Mouse (Mus musculus) testis, adult 2 months (tissue): ENCODE results near the gene Chd2. TPM values are rescaled to one million over a fixed set of nuclear protein-coding genes. Genes with fewer than 3 reads are reported as not detected.
"Not testable (repeated sequence)": the region's sequence is repeated elsewhere in the genome, so short reads cannot be mapped to it uniquely, and the experiment has no call there.

ENCODE experiments used
- H3K27ac ChIP-seq: fragments of 200-500 bp; 2 replicates; pipeline ENCODE4 v1.5.1; 2012; ENCODE audit warnings: low read depth, low read length; ENCODE audit not compliant: control insufficient read depth, insufficient read depth
- H3K27me3 ChIP-seq: fragments of 200-500 bp; 2 replicates; pipeline ENCODE4 v1.6.1; 2012; ENCODE audit warnings: mild to moderate bottlenecking, low read length, moderate library complexity; ENCODE audit not compliant: control insufficient read depth, insufficient read depth
- H3K36me3 ChIP-seq: fragments of 200-500 bp; 2 replicates; pipeline ENCODE4 v1.6.1; 2012; ENCODE audit warnings: mild to moderate bottlenecking, low read length; ENCODE audit not compliant: control insufficient read depth, insufficient read depth
- H3K4me1 ChIP-seq: fragments of 200-500 bp; 2 replicates; pipeline ENCODE4 v1.6.1; 2012; ENCODE audit warnings: low read length; ENCODE audit not compliant: control insufficient read depth, insufficient read depth
- H3K4me3 ChIP-seq: fragments of 200-500 bp; 2 replicates; pipeline ENCODE4 v1.5.1; 2012; ENCODE audit warnings: low read depth, mild to moderate bottlenecking, low read length, moderate library complexity, mixed read lengths; ENCODE audit not compliant: control insufficient read depth
- CTCF ChIP-seq: fragments of 200-500 bp; IDR thresholded peaks from 2 replicates; pipeline ENCODE4 v1.5.1; 2012; ENCODE audit warnings: low read depth, mild to moderate bottlenecking, inconsistent platforms, low read length, moderate library complexity; ENCODE audit not compliant: control insufficient read depth, insufficient read depth, insufficient replicate concordance
- POLR2A ChIP-seq: fragments of 200-500 bp; IDR thresholded peaks from 2 replicates; pipeline ENCODE4 v1.6.1; 2012; ENCODE audit warnings: low read depth, mild to moderate bottlenecking, inconsistent platforms, low read length, moderate library complexity; ENCODE audit not compliant: control insufficient read depth
- polyA plus RNA-seq: library from polyadenylated mRNA; depleted of rRNA; stranded (reverse); fragments of >200 nt; gene quantifications from 2 replicates; pipeline ENCODE4 v1.2.3, GENCODE M21; 2012

The Chd2 gene
- polyA plus RNA-seq, 1 experiment, result 20.6 TPM

DNA sequence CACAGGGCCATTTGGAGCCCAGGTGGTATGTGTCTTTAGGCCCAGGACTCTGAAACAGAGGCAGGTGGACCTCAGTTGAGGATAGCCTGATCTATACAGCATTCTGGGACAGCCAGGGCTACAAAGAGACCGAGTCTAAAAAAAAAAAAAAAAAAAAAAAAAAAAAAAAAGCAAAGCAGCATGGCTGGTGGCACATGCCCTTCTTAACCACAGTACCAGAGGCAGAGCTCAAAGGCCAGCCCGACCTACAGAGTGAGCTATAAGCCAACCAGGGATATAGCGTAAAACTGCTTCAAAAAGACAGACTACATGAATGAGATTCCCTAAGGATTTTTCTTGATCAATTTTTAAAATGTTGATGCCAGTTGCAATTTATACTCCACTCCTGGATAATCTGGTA lies 9.5 kb downstream of the Chd2 start:
- peak overlapping the region; percentile 89; the same call in 1 of the 2 replicates for H3K27ac ChIP-seq
- TF ChIP-seq CTCF (no peak), POLR2A (no peak)
- no peaks in the 10 kb centered on the region for H3K36me3 ChIP-seq

DNA sequence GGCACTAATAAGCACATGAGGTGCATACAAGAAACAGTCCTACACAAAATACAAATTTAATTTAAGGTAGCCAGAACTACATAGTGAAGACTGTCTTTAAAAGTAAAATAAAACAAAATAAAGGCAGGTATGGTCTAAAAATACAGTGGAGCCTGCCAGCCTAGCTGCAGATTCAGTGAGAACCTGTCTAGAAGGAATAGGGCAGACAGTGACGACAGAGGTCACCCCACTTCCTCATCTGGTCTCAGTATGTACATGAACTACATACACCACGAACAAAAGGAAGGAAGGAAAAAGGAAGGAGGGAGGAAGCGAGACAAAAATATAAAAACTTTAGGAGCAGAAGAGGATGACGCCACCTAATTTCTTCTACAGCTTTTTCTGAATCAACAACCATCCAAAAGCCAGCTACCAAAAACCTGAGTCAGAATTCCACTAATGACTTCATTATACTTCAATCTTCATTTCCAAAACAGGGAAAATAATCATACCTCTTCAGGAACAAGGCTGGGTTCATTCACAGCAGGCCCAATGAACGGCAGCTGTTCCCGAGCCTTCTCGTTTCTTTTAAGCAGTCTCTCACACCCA lies 10.0 kb downstream of the Chd2 start:
- H3K4me3 ChIP-seq, result peak overlapping the region; percentile 13; the same call in 1 of the 2 replicates
- no peaks in the 10 kb centered on the region for H3K36me3 ChIP-seq
- H3K4me1 ChIP-seq, result peaks cover 8% of the 10 kb centered on the region
- no peaks in the 10 kb centered on the region for H3K27me3 ChIP-seq
- no peak for TF ChIP-seq CTCF
- peak overlapping the region; percentile 89 for H3K27ac ChIP-seq

More for the DNA sequence above, 9.5 kb downstream of the Chd2 start:
- Histone ChIP-seq H3K4me1 (peaks cover 8% of the 10 kb centered on the region), H3K4me3 (no peak overlapping the region), H3K27me3 (no peaks in the 10 kb centered on the region)

DNA sequence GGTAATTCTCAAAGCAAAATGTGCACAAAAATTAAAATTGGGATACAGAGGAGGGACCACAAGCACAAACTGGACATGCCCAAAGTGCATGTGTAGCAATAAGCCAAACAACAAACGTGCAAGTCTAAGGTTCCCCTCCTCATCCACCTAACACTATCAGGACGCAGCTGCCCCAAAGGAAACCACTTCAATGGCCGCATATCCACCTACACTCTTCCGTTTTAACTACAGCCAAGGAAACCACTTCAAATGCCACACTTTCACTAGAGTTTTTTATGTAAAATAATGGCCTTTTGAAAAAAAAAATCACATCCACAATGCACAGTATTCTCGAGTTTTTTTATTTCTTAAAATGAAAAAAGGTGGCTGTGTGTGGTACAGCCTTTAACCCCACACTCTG lies 10.8 kb downstream of the Chd2 start:
- H3K27me3 ChIP-seq, result no peaks in the 10 kb centered on the region
- TF ChIP-seq CTCF (no peak), POLR2A (no peak)
- H3K4me3 ChIP-seq, result no peak overlapping the region
- peaks cover 8% of the 10 kb centered on the region for H3K4me1 ChIP-seq
- peak overlapping the region; percentile 85 for H3K27ac ChIP-seq
- H3K36me3 ChIP-seq, result no peaks in the 10 kb centered on the region

DNA sequence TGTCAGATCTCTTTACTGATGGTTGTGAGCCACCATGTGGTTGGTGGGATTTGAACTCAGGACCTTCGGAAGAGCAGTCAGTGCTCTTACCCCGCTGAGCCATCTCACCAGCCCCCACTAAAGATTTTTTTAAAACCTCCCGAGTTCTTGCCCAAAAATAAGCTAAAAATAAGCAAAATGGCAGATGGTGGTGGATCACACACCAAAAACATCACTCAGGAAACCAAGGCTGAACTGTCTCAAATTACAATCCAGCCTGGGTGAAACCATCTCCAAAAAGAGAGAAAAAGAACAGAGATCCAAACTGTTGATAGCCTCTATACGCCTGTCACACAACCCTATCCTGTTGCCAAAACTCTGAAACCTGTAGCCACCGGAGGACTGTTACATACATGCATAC lies 11.5 kb downstream of the Chd2 start:
- Histone ChIP-seq H3K4me3 (no peak overlapping the region), H3K4me1 (peaks cover 8% of the 10 kb centered on the region), H3K27me3 (no peaks in the 10 kb centered on the region), H3K36me3 (no peaks in the 10 kb centered on the region), H3K27ac (no peak overlapping the region)
- TF ChIP-seq CTCF (no peak), POLR2A (no peak)

DNA sequence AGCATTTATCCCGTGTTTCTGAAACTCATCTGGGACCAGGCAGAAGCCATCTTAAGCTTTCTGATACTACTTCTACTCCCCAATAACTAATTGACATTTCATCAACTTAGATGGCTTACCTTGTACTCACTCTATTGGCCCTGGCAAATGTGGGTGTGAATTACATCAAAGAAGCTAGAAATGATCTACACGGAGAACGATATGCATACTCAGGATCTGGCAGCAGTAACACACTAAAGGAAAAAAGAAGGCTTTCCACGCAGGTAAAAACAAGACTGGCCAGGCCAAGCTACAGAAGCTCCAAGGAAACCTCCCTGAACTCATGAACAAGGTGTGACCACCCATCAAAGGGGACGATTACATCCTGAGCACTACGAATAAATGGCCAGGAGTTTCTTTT lies 12.4 kb downstream of the Chd2 start:
- Histone ChIP-seq H3K27ac (no peak overlapping the region), H3K36me3 (no peaks in the 10 kb centered on the region), H3K4me1 (peaks cover 8% of the 10 kb centered on the region), H3K4me3 (no peak overlapping the region), H3K27me3 (no peaks in the 10 kb centered on the region)
- TF ChIP-seq POLR2A, result no peak
- TF ChIP-seq CTCF, result no peak

DNA sequence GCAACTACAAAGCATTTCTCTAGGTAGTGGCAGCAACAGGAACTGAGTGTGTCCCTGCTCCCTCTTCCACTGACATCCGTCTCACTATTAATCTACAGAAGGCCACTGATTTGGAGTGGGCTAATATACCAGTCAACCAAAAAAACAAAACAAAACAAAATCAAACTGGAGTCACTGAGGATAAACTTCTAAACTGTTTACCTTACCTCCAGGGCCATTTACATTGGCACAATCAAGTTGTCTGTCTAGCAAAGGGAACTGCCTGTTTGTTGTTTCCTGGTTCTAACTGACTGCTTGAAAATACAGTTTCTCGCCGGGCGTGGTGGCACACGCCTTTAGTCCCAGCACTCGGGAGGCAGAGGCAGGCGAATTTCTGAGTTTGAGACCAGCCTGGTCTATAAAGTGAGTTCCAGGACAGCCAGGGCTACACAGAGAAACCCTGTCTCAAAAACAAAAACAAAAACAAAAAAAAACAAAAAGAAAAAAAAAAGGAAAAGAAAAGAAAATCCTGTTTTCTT lies 13.2 kb downstream of the Chd2 start:
- H3K27me3 ChIP-seq, H3K36me3 ChIP-seq, H3K27ac ChIP-seq, H3K4me1 ChIP-seq, H3K4me3 ChIP-seq: not testable (repeated sequence)

DNA sequence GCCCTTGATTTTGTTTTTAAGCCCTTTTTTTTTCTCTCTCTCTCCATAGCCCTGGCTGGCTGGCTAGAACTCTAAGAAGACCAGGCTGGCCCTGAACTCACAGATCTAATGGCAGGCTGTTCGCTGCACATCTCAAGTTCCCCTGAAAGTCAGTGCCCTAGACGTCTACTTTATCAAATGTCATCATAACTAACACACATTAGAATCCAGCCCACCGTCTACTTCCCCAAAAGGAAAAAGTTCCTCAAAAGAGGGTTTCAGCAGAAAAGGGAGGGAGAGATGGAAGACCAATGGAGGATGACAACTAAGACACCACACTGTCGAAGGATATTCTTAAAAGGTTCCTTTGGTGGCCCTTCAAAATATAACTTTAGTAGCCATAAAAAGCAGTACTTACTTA lies 14.4 kb downstream of the Chd2 start:
- Histone ChIP-seq H3K36me3 (no peaks in the 10 kb centered on the region), H3K27me3 (no peaks in the 10 kb centered on the region), H3K27ac (no peak overlapping the region), H3K4me1 (peaks cover 6% of the 10 kb centered on the region), H3K4me3 (no peak overlapping the region)
- TF ChIP-seq POLR2A (no peak), CTCF (no peak)

DNA sequence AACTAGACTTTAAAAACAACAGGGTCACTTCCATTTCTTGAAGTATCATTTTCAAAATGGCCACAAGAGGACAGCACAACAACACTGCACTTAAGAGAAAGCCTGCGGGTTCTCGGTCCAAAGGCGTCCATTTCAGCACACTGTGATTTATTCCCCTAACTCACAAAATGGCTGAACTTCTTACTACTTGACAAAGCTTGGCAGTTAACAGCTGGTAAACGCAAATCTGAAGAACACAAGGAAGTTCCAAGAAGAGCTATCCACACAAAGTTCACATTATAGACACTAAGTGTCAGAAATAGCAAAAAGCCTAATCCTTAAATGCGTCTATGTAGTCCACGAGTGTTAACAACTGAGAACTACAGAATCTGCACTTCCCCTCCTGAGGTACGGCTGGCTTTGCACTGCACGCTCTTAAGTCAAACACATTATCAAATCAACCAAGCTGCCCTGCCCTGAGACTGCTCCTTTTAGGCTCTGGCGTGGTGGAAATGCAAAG lies 17.1 kb downstream of the Chd2 start:
- Histone ChIP-seq H3K36me3 (no peaks in the 10 kb centered on the region), H3K27ac (peak overlapping the region; percentile 62), H3K4me3 (no peak overlapping the region), H3K27me3 (no peaks in the 10 kb centered on the region), H3K4me1 (peaks cover 4% of the 10 kb centered on the region)
- no peak for TF ChIP-seq POLR2A
- TF ChIP-seq CTCF, result no peak
